Comparison of ENCODE assay signal across 2 mouse cellular contexts in the genomic region with DNA sequence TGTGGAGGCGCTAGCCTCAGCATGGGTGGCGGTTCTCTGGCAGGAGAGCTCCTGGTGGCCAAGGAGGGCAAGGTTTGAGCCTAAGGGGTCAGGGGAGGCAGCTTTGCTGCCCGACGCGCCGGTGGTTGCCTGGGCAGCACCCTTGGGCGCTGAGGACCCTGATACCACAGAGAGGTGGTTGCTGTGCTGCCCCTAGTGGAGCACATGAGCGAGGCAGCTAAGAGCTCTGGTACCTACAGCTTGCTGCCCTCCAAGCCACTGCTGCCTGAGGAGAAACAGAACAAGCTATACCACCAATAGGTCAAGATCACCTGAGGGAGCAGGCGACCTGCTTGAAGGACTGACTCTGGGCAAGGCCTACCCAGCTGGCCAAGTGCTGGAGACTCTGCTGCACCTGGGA.
TF ChIP-seq lines count a peak whose summit lies in the region.

No protein-coding gene starts in this region.

TF ChIP-seq in CH12.LX, 34 proteins besides CTCF, POLR2A, EP300 and RAD21:
- no peak for TF ChIP-seq TBP (conservative IDR thresholded peaks at IDR 0.05; ENCODE audit: low read depth, low read length)
- no peak for TF ChIP-seq ZNF384 (IDR thresholded peaks at IDR 0.05; ENCODE audit: low read depth, low read length)
- no peak for TF ChIP-seq IRF4 (IDR thresholded peaks at IDR 0.05; ENCODE audit: low read depth, low read length)
TF ChIP-seq in CH12.LX: peak in this region for 0.

TF ChIP-seq in MEL, 35 proteins besides CTCF, POLR2A, EP300 and RAD21:
- TF ChIP-seq ZNF384 (IDR thresholded peaks at IDR 0.05; ENCODE audit: low read depth, low read length): no peak
- no peak for TF ChIP-seq TCF12 (IDR thresholded peaks at IDR 0.05; ENCODE audit: low read depth, low read length)
- TF ChIP-seq JUND (IDR thresholded peaks at IDR 0.05; ENCODE audit: low read depth, low read length): no peak
- no peak for TF ChIP-seq MXI1 (IDR thresholded peaks at IDR 0.05; ENCODE audit: low read depth, low read length)
- no peak for TF ChIP-seq USF2 (IDR thresholded peaks at IDR 0.05; ENCODE audit: borderline replicate concordance in 1 of 2, insufficient read depth in 1 of 2, low read depth in 1 of 2, low read length in 2 of 2)
- TF ChIP-seq GATA1 (IDR thresholded peaks at IDR 0.05; ENCODE audit: low read depth, low read length): no peak
- TF ChIP-seq SIN3A (IDR thresholded peaks at IDR 0.05; ENCODE audit: low read length): no peak
- TF ChIP-seq MAX (IDR thresholded peaks at IDR 0.05; ENCODE audit: low read length): no peak
- TF ChIP-seq CHD1 (IDR thresholded peaks at IDR 0.05; ENCODE audit: low read depth, low read length): no peak
- TF ChIP-seq MYB (IDR thresholded peaks at IDR 0.05; ENCODE audit: low read depth, low read length): no peak
- no peak for TF ChIP-seq RCOR1 (IDR thresholded peaks at IDR 0.05; ENCODE audit: low read depth, low read length)
- no peak for TF ChIP-seq UBTF (IDR thresholded peaks at IDR 0.05; ENCODE audit: borderline replicate concordance, insufficient read depth, low read depth, low read length)
- no peak for TF ChIP-seq ZKSCAN1 (IDR thresholded peaks at IDR 0.05; ENCODE audit: low read depth, low read length)
- TF ChIP-seq KAT2A (conservative IDR thresholded peaks at IDR 0.05; ENCODE audit: low read depth, low read length): no peak
TF ChIP-seq in MEL: peak in this region for 0.
